Mouse (Mus musculus): ENCODE measurements around the gene Setd5.

DNA sequence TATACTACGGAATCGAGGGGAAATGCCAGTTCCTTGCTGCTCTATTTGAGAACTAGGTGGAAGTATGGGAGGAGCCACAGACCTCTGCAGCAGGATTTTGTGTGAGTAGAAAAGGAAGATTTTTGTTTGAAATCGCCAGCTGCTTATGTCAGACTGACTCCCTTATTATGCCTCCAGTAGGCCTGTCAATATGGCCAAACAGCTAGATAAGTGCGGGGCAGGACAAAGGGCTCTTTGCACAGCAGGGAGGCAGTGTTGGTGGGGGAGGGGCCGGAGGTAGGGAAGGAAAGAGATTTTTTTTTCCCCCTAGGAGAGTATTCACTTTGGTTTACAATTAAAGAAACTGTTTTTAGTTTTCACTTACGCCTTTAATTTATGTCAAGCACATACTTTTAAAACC, 5.1 kb downstream of the Setd5 start:
- TF ChIP-seq CTCF (IDR thresholded peaks at IDR 0.05; ENCODE audit: control insufficient read depth, insufficient read depth, insufficient replicate concordance, low read depth, low read length) (no peak), POLR2A (IDR thresholded peaks at IDR 0.05; ENCODE audit: control insufficient read depth, low read depth, low read length) (no peak)

Measured in testis, adult 2 months (tissue).